Mouse (Mus musculus) stomach, postnatal 0 days (tissue): Measurements from ENCODE around the gene Lpcat4.

Experiments
- CTCF ChIP-seq: IDR thresholded peaks from 2 replicates; pipeline ENCODE4 v1.5.1; 2016; ENCODE audit warnings: antibody characterized with exemption, low read depth, mild to moderate bottlenecking, moderate library complexity
- EP300 ChIP-seq: optimal IDR thresholded peaks from 2 replicates; pipeline ENCODE3; 2016; ENCODE audit warnings: antibody characterized with exemption

DNA sequence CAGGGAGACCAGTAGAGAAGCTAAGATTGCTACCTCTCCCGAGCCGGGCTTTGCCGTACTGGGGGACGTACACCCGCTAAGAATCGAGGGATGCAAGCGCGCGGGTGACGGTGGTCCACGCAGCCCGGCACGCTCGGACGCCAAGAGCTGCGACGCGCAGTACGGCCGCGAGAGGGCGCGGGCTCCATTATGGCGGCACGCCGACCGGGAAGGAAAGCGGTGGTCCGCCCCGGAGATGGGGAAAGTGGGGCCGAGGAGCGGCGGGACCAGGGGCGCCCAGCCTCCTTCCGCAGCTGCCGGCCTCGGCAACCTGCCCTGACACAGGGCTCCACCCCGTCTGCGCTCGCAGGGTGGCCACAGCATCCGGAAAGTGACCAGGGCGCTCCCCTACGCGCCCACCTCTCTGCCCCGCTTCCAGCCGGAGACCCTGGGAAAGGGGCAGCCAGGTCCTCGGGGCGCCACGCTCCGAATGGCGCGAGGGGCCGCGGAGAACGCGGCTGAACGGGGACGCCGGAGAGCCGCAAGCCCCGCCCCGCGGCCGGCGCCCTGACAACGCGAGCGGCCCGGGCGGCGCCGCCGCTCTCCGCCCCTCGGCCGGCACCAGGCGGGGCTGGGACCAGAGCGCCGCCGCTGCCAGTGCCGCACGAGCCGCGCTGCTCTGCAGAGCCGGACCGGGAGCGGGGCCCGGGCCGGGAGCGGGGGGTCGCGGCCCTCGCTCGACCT is at the start of gene Lpcat4:
- peak; percentile 93 for TF ChIP-seq CTCF
- no peak for TF ChIP-seq EP300
